Mouse (Mus musculus) MEL (cell line): Measurements from ENCODE around the gene Mrtfb. TPM values are rescaled to one million over a fixed set of nuclear protein-coding genes. Genes with fewer than 3 reads are reported as not detected.

Experiments used
- DNase-seq: peaks from one replicate; pipeline ENCODE4 v3.0.0; 2011; ENCODE audit warnings: low read depth, low spot score
- H3K27ac ChIP-seq: 2 replicates; pipeline ENCODE4 v1.5.1; 2012; ENCODE audit warnings: low read depth, mild to moderate bottlenecking, control low read depth, low read length, moderate library complexity; ENCODE audit not compliant: control insufficient read depth
- H3K27me3 ChIP-seq, 2 experiments: fragments of 150-350 bp in 1 of 2; sonication (generic) in 1 of 2; 2 replicates each; pipeline ENCODE4 v1.6.1; 2012; ENCODE audit warnings: low read length in 2 of 2, mild to moderate bottlenecking in 2 of 2, improper control_type of control experiment in 1 of 2, moderate library complexity in 1 of 2; ENCODE audit not compliant: insufficient read depth in 2 of 2, control insufficient read depth in 1 of 2
- H3K36me3 ChIP-seq, 2 experiments: 2 replicates each; pipeline ENCODE4 v1.6.1; 2012 to 2014; ENCODE audit warnings: low read length in 2 of 2, improper control_type of control experiment in 1 of 2, inconsistent platforms in 1 of 2, mild to moderate bottlenecking in 1 of 2; ENCODE audit not compliant: insufficient read depth in 2 of 2, control insufficient read depth in 1 of 2
- H3K4me1 ChIP-seq, 2 experiments: fragments of 150-350 bp in 1 of 2; sonication (generic) in 1 of 2; 2 replicates each; pipeline ENCODE4 v1.6.1; 2012; ENCODE audit warnings: low read length in 2 of 2, improper control_type of control experiment in 1 of 2, mild to moderate bottlenecking in 1 of 2; ENCODE audit not compliant: insufficient read depth in 2 of 2, control insufficient read depth in 1 of 2
- H3K4me3 ChIP-seq, 2 experiments: fragments of 150-350 bp in 1 of 2; sonication (generic) in 1 of 2; 2 replicates each; pipeline ENCODE4 v1.5.1; 2012; ENCODE audit warnings: low read depth in 2 of 2, low read length in 2 of 2, mild to moderate bottlenecking in 2 of 2, moderate library complexity in 2 of 2, control low read depth in 1 of 2, improper control_type of control experiment in 1 of 2; ENCODE audit not compliant: control insufficient read depth in 1 of 2, insufficient read depth in 1 of 2
- H3K79me2 ChIP-seq: 2 replicates; pipeline ENCODE4 v1.6.1; 2012; ENCODE audit warnings: mild to moderate bottlenecking, low read length, moderate library complexity; ENCODE audit not compliant: control insufficient read depth, poor library complexity, insufficient read depth
- H3K9ac ChIP-seq: 2 replicates; pipeline ENCODE4 v1.6.1; 2012; ENCODE audit warnings: low read depth, mild to moderate bottlenecking, control low read depth, low read length, moderate library complexity; ENCODE audit not compliant: control insufficient read depth, poor library complexity, severe bottlenecking
- H3K9me3 ChIP-seq: fragments of 150-350 bp; sonication (generic); replicated peaks from 2 replicates; pipeline ENCODE4 v1.6.1; 2012; ENCODE audit warnings: mild to moderate bottlenecking, low read length, improper control_type of control experiment, moderate library complexity; ENCODE audit not compliant: insufficient read depth
- BHLHE40 ChIP-seq: IDR thresholded peaks from 2 replicates; pipeline ENCODE4 v1.6.1; 2012; ENCODE audit warnings: low read depth, mild to moderate bottlenecking, inconsistent platforms, low read length, improper control_type of control experiment, borderline replicate concordance
- CHD2 ChIP-seq: IDR thresholded peaks from 2 replicates; pipeline ENCODE4 v1.6.1; 2011; ENCODE audit warnings: low read length, improper control_type of control experiment
- CTCF ChIP-seq, 3 experiments: IDR thresholded peaks in 2 of 3; conservative IDR thresholded peaks in 1 of 3; 2 replicates each; pipeline ENCODE4 v1.5.1; 2011 to 2012; ENCODE audit warnings: low read length in 3 of 3, low read depth in 2 of 3, mild to moderate bottlenecking in 2 of 3, improper control_type of control experiment in 1 of 3, inconsistent platforms in 1 of 3, mixed read lengths in 1 of 3, moderate library complexity in 1 of 3; ENCODE audit not compliant: control insufficient read depth in 1 of 3, insufficient read depth in 1 of 3, poor library complexity in 1 of 3, severe bottlenecking in 1 of 3
- ELF1 ChIP-seq: IDR thresholded peaks from 2 replicates; pipeline ENCODE4 v1.6.1; 2014; ENCODE audit warnings: low read depth, mild to moderate bottlenecking, inconsistent platforms, low read length, improper control_type of control experiment, moderate library complexity
- EP300 ChIP-seq, 2 experiments: IDR thresholded peaks; 2 replicates each; pipeline ENCODE4 v1.6.1; 2011; ENCODE audit warnings: improper control_type of control experiment in 2 of 2, low read length in 2 of 2, low read depth in 1 of 2, mild to moderate bottlenecking in 1 of 2
- HCFC1 ChIP-seq: IDR thresholded peaks from 2 replicates; pipeline ENCODE4 v1.6.1; 2012; ENCODE audit warnings: low read depth, mild to moderate bottlenecking, inconsistent platforms, low read length, improper control_type of control experiment, moderate library complexity
- JUND ChIP-seq: IDR thresholded peaks from 2 replicates; pipeline ENCODE4 v1.6.1; 2011; ENCODE audit warnings: low read depth, mild to moderate bottlenecking, improper control_type of control experiment, low read length
- MAX ChIP-seq: IDR thresholded peaks from 2 replicates; pipeline ENCODE4 v1.6.1; 2011; ENCODE audit warnings: low read length, improper control_type of control experiment
- MAZ ChIP-seq: IDR thresholded peaks from 2 replicates; pipeline ENCODE4 v1.6.1; 2012; ENCODE audit warnings: low read depth, mild to moderate bottlenecking, inconsistent platforms, low read length, improper control_type of control experiment
- MYB ChIP-seq: IDR thresholded peaks from 2 replicates; pipeline ENCODE4 v1.6.1; 2011; ENCODE audit warnings: mild to moderate bottlenecking, low read depth, low read length, improper control_type of control experiment
- MYC ChIP-seq: IDR thresholded peaks from 2 replicates; pipeline ENCODE4 v1.6.1; 2011; ENCODE audit warnings: low read depth, mild to moderate bottlenecking, low read length, improper control_type of control experiment, moderate library complexity
- POLR2AphosphoS2 ChIP-seq: IDR thresholded peaks from 2 replicates; pipeline ENCODE4 v1.6.1; 2011; ENCODE audit warnings: low read length, improper control_type of control experiment
- POLR2AphosphoS5 ChIP-seq: IDR thresholded peaks from 2 replicates; pipeline ENCODE4 v1.6.1; 2012; ENCODE audit warnings: low read depth, borderline replicate concordance, mild to moderate bottlenecking, inconsistent platforms, low read length, moderate library complexity, mixed read lengths
- RAD21 ChIP-seq: IDR thresholded peaks from 2 replicates; pipeline ENCODE4 v1.6.1; 2011; ENCODE audit warnings: mild to moderate bottlenecking, low read depth, low read length, improper control_type of control experiment
- RCOR1 ChIP-seq: IDR thresholded peaks from 2 replicates; pipeline ENCODE4 v1.6.1; 2012; ENCODE audit warnings: low read depth, mild to moderate bottlenecking, inconsistent platforms, low read length, improper control_type of control experiment
- SIN3A ChIP-seq: IDR thresholded peaks from 2 replicates; pipeline ENCODE4 v1.6.1; 2012; ENCODE audit warnings: low read length, improper control_type of control experiment, inconsistent platforms
- SMC3 ChIP-seq: IDR thresholded peaks from 2 replicates; pipeline ENCODE4 v1.6.1; 2011; ENCODE audit warnings: low read depth, low read length, improper control_type of control experiment
- TCF12 ChIP-seq: IDR thresholded peaks from 2 replicates; pipeline ENCODE4 v1.6.1; 2014; ENCODE audit warnings: low read depth, mild to moderate bottlenecking, inconsistent platforms, low read length, improper control_type of control experiment, moderate library complexity
- UBTF ChIP-seq: IDR thresholded peaks from 2 replicates; pipeline ENCODE4 v1.6.1; 2012; ENCODE audit warnings: low read depth, mild to moderate bottlenecking, inconsistent platforms, low read length, improper control_type of control experiment, moderate library complexity, borderline replicate concordance; ENCODE audit not compliant: insufficient read depth
- USF1 ChIP-seq: IDR thresholded peaks from 2 replicates; pipeline ENCODE4 v1.6.1; 2014; ENCODE audit warnings: low read depth, mild to moderate bottlenecking, inconsistent platforms, low read length, improper control_type of control experiment, moderate library complexity
- ZC3H11A ChIP-seq: IDR thresholded peaks from 2 replicates; pipeline ENCODE4 v1.6.1; 2012; ENCODE audit warnings: low read depth, mild to moderate bottlenecking, inconsistent platforms, low read length, improper control_type of control experiment
- ZNF384 ChIP-seq: IDR thresholded peaks from 2 replicates; pipeline ENCODE4 v1.6.1; 2012; ENCODE audit warnings: low read depth, mild to moderate bottlenecking, inconsistent platforms, low read length, improper control_type of control experiment
- polyA plus RNA-seq, 2 experiments: library from polyadenylated mRNA; stranded (reverse) in 1 of 2; unstranded in 1 of 2; fragments of >175 nt in 1 of 2; fragments of >200 nt in 1 of 2; gene quantifications; 2 replicates each; pipeline versions ENCODE4 v1.2.1 to v1.2.4; 2012; ENCODE audit warnings: low replicate concordance in 2 of 2, low read depth in 1 of 2; ENCODE audit not compliant: insufficient read length in 2 of 2, insufficient read depth in 1 of 2, missing spikeins in 1 of 2
- total RNA-seq: library from RNA; depleted of rRNA; stranded (reverse); fragments of 300-350 nt; gene quantifications from 2 replicates; pipeline ENCODE4 v1.2.3, GENCODE M21; 2012

Mrtfb gene
- total and polyA plus RNA-seq, 3 experiments = 2.7 to 6.6 TPM; not detected in 1

DNA sequence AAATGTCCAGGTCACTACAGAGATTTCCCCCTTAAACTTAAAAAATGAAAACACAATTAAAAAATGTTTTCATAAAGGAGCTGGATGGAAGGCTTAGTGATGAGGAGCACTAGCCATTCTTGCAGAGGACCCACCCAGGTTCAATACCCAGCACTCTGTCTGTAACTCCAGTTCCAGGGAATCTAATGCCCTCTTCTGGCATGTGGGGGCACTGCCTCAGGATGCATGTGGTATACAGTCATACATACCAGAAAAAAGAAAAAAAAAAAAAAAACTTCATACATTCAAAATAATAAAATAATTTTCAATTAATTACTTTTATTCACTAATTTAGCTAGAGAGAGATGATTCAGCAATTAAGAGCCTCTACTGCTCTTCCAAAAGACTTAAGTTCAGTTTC, 95.0 kb downstream of the Mrtfb start:
- H3K27me3 ChIP-seq = no peaks in the 10 kb centered on the region
- peak; percentile 50 for DNase-seq
- no peaks in the 10 kb centered on the region for H3K36me3 ChIP-seq

DNA sequence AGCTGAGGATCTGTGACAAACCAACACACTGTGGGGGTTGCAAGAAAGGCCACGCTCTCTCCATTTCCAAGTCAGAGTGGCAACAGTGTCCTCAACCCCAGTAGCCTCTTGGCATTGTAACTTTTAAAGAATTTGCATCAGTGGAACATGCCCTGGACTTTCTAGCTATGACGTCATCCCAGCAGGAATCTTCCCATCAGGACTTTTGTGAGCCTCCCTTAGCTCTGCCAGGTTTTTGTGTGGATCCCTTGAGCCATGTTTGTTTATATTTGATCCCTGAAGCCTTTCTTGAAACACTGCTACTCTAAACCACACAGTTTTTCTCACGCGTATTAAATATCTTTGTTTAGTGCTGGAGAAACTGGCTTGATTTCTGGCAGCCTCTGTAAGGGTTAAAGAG, 97.6 kb downstream of the Mrtfb start:
- Histone ChIP-seq H3K4me1 (no peaks in the 10 kb centered on the region), H3K27ac (no peak overlapping the region), H3K36me3 (no peaks in the 10 kb centered on the region), H3K79me2 (no peaks in the 10 kb centered on the region), H3K4me3 (no peak overlapping the region), H3K27me3 (no peaks in the 10 kb centered on the region), H3K9ac (no peak overlapping the region), H3K9me3 (no peaks in the 10 kb centered on the region)
- TF ChIP-seq MAZ = no peak
- no peak for TF ChIP-seq TCF12
- no peak for TF ChIP-seq ZC3H11A
- TF ChIP-seq CTCF (IDR thresholded peaks at IDR 0.05 in 2 of 3, conservative IDR thresholded peaks at IDR 0.05 in 1 of 3; ENCODE audit: control insufficient read depth in 1 of 3, insufficient read depth in 1 of 3, low read depth in 2 of 3, low read length in 3 of 3, poor library complexity in 1 of 3, severe bottlenecking in 1 of 3) = no peak
- TF ChIP-seq USF1 = no peak
- TF ChIP-seq MYB = no peak
- TF ChIP-seq POLR2AphosphoS5 = no peak
- no peak for TF ChIP-seq EP300 (IDR thresholded peaks at IDR 0.05; ENCODE audit: low read depth in 1 of 2, low read length in 2 of 2)
- no peak for TF ChIP-seq ELF1
- TF ChIP-seq MYC = no peak
- no peak for TF ChIP-seq SMC3
- DNase-seq = no peak

More for the DNA sequence above, 95.0 kb downstream of the Mrtfb start:
- H3K4me1 ChIP-seq = no peaks in the 10 kb centered on the region
- H3K9me3 ChIP-seq = no peaks in the 10 kb centered on the region
- no peak for TF ChIP-seq CHD2
- no peak for TF ChIP-seq BHLHE40
- no peak for TF ChIP-seq SIN3A
- TF ChIP-seq JUND = 0 out of 2 replicates have a peak, but pooled peaks have one; percentile 24
- TF ChIP-seq RAD21 = peak; percentile 57
- TF ChIP-seq ZNF384 = peak; percentile 81
- no peak for TF ChIP-seq RCOR1
- no peak for TF ChIP-seq UBTF
- TF ChIP-seq POLR2AphosphoS2 = no peak
- peak; percentile 40 to 59 (median 54) for TF ChIP-seq CTCF (IDR thresholded peaks at IDR 0.05 in 2 of 3, conservative IDR thresholded peaks at IDR 0.05 in 1 of 3; ENCODE audit: control insufficient read depth in 1 of 3, insufficient read depth in 1 of 3, low read depth in 2 of 3, low read length in 3 of 3, poor library complexity in 1 of 3, severe bottlenecking in 1 of 3)
- TF ChIP-seq ZC3H11A = peak; percentile 40
- peak; percentile 68 for TF ChIP-seq SMC3
- no peak for TF ChIP-seq MAX
- no peak for TF ChIP-seq MAZ
- TF ChIP-seq HCFC1 = no peak
- no peak overlapping the region for H3K9ac ChIP-seq
- H3K79me2 ChIP-seq = no peaks in the 10 kb centered on the region
- no peak overlapping the region for H3K27ac ChIP-seq
- no peak overlapping the region for H3K4me3 ChIP-seq
